7 mouse cellular contexts compared by ENCODE assay signal in genomic region chr4:117926545-117927482, GRCm38 (mm10). TPM values are rescaled to one million over a fixed set of nuclear protein-coding genes. Genes with fewer than 3 reads are reported as not detected.
A peak's percentile ranks its signal among the peaks of the same experiment; 100 is the strongest.
DNase-seq lines count a peak whose midpoint lies in the region; ATAC-seq and TF ChIP-seq lines count a peak whose summit lies in the region.

No protein-coding gene starts in this region.

- H3K4me1 ChIP-seq in spleen, adult 2 months (ENCODE audit: control insufficient read depth, insufficient read depth, insufficient read length), result peaks cover 15% of the 10 kb centered on the region
- peaks cover 1% of the 10 kb centered on the region; the same call in 1 of the 2 replicates for H3K4me1 ChIP-seq in cortical plate, adult 2 months (ENCODE audit: control insufficient read depth, insufficient read depth, low read length)
- peaks cover 42% of the 10 kb centered on the region for H3K4me1 ChIP-seq in limb, embryonic 10.5 days
- peaks cover 35% of the 10 kb centered on the region for H3K4me1 ChIP-seq in midbrain, embryonic 13.5 days (replicated peaks)
- H3K4me1 ChIP-seq in testis, adult 2 months (ENCODE audit: control insufficient read depth, insufficient read depth, low read length), result peaks cover 30% of the 10 kb centered on the region

- DNase-seq in spleen, adult 2 months (ENCODE audit: low read depth in 1 of 2, low spot score in 2 of 2), result no peak
- no peak for DNase-seq in spleen, postnatal 36 days (ENCODE audit: low spot score in 2 of 2)
- DNase-seq in heart, postnatal 10 days, result peak; percentile 37 to 43
- DNase-seq in limb, embryonic 10.5 days (ENCODE audit: low spot score), result peak; percentile 67

- H3K27me3 ChIP-seq in spleen, adult 2 months (ENCODE audit: control insufficient read depth, insufficient read depth, low read length), result peaks cover 17% of the 10 kb centered on the region
- H3K27me3 ChIP-seq in limb, embryonic 10.5 days (ENCODE audit: low read depth, poor library complexity, severe bottlenecking), result peaks cover 74% of the 10 kb centered on the region
- H3K27me3 ChIP-seq in midbrain, embryonic 13.5 days, result peaks cover 76% of the 10 kb centered on the region
- H3K27me3 ChIP-seq in testis, adult 2 months (ENCODE audit: control insufficient read depth, insufficient read depth, low read length), result no peaks in the 10 kb centered on the region

- H3K9ac ChIP-seq in midbrain, embryonic 13.5 days (replicated peaks), result peak overlapping the region; percentile 70

- ATAC-seq in midbrain, embryonic 13.5 days, result peak; percentile 82

- 6% methylated on average over 71 of the region's 71 CpGs for WGBS in spleen, adult 2 months
- WGBS in limb, embryonic 10.5 days, result 1% methylated on average over 71 of the region's 71 CpGs
- 1% methylated on average over 71 of the region's 71 CpGs for WGBS in midbrain, embryonic 13.5 days

- no peak for TF ChIP-seq POLR2A in spleen, adult 2 months (IDR thresholded peaks at IDR 0.05; ENCODE audit: low read depth, low read length)
- peak; percentile 47; the same call in 1 of the 2 replicates for TF ChIP-seq POLR2A in cortical plate, adult 2 months (IDR thresholded peaks at IDR 0.05; ENCODE audit: extremely low read depth, insufficient read depth, low read length)
- TF ChIP-seq POLR2A in testis, adult 2 months (IDR thresholded peaks at IDR 0.05; ENCODE audit: control insufficient read depth, low read depth, low read length), result no peak

- no peaks in the 10 kb centered on the region for H3K9me3 ChIP-seq in limb, embryonic 10.5 days (replicated peaks)
- H3K9me3 ChIP-seq in midbrain, embryonic 13.5 days, result no peaks in the 10 kb centered on the region

- H3K27ac ChIP-seq in spleen, adult 2 months (ENCODE audit: insufficient read depth, low read length), result no peak overlapping the region
- H3K27ac ChIP-seq in cortical plate, adult 2 months (ENCODE audit: insufficient read depth, low read length), result peak overlapping the region; percentile 29; the same call in 1 of the 2 replicates
- H3K27ac ChIP-seq in limb, embryonic 10.5 days, result peak overlapping the region; percentile 77
- H3K27ac ChIP-seq in midbrain, embryonic 13.5 days, result no peak overlapping the region
- H3K27ac ChIP-seq in testis, adult 2 months (ENCODE audit: control insufficient read depth, insufficient read depth, low read depth, low read length), result no peak overlapping the region

- TF ChIP-seq CTCF in spleen, adult 2 months (IDR thresholded peaks at IDR 0.05; ENCODE audit: extremely low read depth, insufficient read depth, insufficient read length, insufficient replicate concordance), result no peak
- no peak for TF ChIP-seq CTCF in cortical plate, adult 2 months (IDR thresholded peaks at IDR 0.05; ENCODE audit: extremely low read depth, insufficient read depth, low read length)
- no peak for TF ChIP-seq CTCF in testis, adult 2 months (IDR thresholded peaks at IDR 0.05; ENCODE audit: control insufficient read depth, insufficient read depth, insufficient replicate concordance, low read depth, low read length)

- peak overlapping the region; percentile 36; the same call in 1 of the 2 replicates for H3K4me3 ChIP-seq in spleen, adult 2 months (ENCODE audit: extremely low read depth, insufficient read depth, insufficient read length)
- H3K4me3 ChIP-seq in cortical plate, adult 2 months (ENCODE audit: insufficient read depth, low read length), result peak overlapping the region; percentile 66
- peak overlapping the region; percentile 63 for H3K4me3 ChIP-seq in limb, embryonic 10.5 days
- peak overlapping the region; percentile 50 for H3K4me3 ChIP-seq in midbrain, embryonic 13.5 days (replicated peaks)
- peak overlapping the region; percentile 60 for H3K4me3 ChIP-seq in testis, adult 2 months (ENCODE audit: control insufficient read depth, low read depth, low read length)

- H3K4me2 ChIP-seq in midbrain, embryonic 13.5 days (replicated peaks), result peak overlapping the region; percentile 88

- H3K36me3 ChIP-seq in spleen, adult 2 months (ENCODE audit: control insufficient read depth, insufficient read depth, low read length), result no peaks in the 10 kb centered on the region
- 0 out of 2 replicates have a peak, but pooled peaks cover under 1% of the 10 kb centered on the region for H3K36me3 ChIP-seq in limb, embryonic 10.5 days
- H3K36me3 ChIP-seq in midbrain, embryonic 13.5 days, result no peaks in the 10 kb centered on the region
- no peaks in the 10 kb centered on the region for H3K36me3 ChIP-seq in testis, adult 2 months (ENCODE audit: control insufficient read depth, insufficient read depth, low read length)

- intact Hi-C loops in heart, postnatal 10 days (cut with DNase I), result loop anchor here (5.0 kb wide), 1 partner anchor 105 kb away; no protein-coding TSS in a partner anchor

RNA-seq across cellular contexts. Expression of gene Artn, which starts 2.7 kb away (rescaled TPM):
- polyA plus RNA-seq in spleen, adult 2 months (2012; rRNA removed), result 0.89 and 1.2 TPM in 2 replicates
- polyA plus RNA-seq in cortical plate, adult 2 months (2012; rRNA removed), result 0.65 and 0.78 TPM in 2 replicates
- total RNA-seq in heart, postnatal 10 days (2021), result under 1 TPM; 0.22 to 0.43 TPM
- polyA plus RNA-seq in limb, embryonic 10.5 days (2016; fragmentation: Nextera tagmentation; extraction: Ambion mirVana), result 6.5 and 13.5 TPM in 2 replicates
- 0.30 TPM in 2 replicates for polyA plus RNA-seq in midbrain, embryonic 13.5 days (2015; fragmentation: Nextera tagmentation; extraction: Ambion mirVana)
- 9.0 and 10.2 TPM in 2 replicates for polyA plus RNA-seq in testis, adult 2 months (2012; rRNA removed)

RNA-seq across cellular contexts. Expression of gene Ipo13, which starts 12.0 kb away (rescaled TPM):
- polyA plus RNA-seq in spleen, adult 2 months (2012; rRNA removed), result 41.7 and 47.4 TPM in 2 replicates
- polyA plus RNA-seq in cortical plate, adult 2 months (2012; rRNA removed), result 124 and 127 TPM in 2 replicates
- 10 to 100 TPM; 50.9 to 61.5 TPM for total RNA-seq in heart, postnatal 10 days (2021)
- polyA plus RNA-seq in limb, embryonic 10.5 days (2016; fragmentation: Nextera tagmentation; extraction: Ambion mirVana), result 56.0 and 56.7 TPM in 2 replicates
- polyA plus RNA-seq in midbrain, embryonic 13.5 days (2015; fragmentation: Nextera tagmentation; extraction: Ambion mirVana), result 66.2 and 72.9 TPM in 2 replicates
- 207 and 222 TPM in 2 replicates for polyA plus RNA-seq in testis, adult 2 months (2012; rRNA removed)

RNA-seq across cellular contexts. Expression of gene Dph2, which starts 35.0 kb away (rescaled TPM):
- polyA plus RNA-seq in spleen, adult 2 months (2012; rRNA removed), result 20.9 and 26.4 TPM in 2 replicates
- 13.8 and 14.4 TPM in 2 replicates for polyA plus RNA-seq in cortical plate, adult 2 months (2012; rRNA removed)
- total RNA-seq in heart, postnatal 10 days (2021), result 1 to 10 TPM; 2.8 to 4.8 TPM
- 22.7 and 25.1 TPM in 2 replicates for polyA plus RNA-seq in limb, embryonic 10.5 days (2016; fragmentation: Nextera tagmentation; extraction: Ambion mirVana)
- 26.0 and 26.1 TPM in 2 replicates for polyA plus RNA-seq in midbrain, embryonic 13.5 days (2015; fragmentation: Nextera tagmentation; extraction: Ambion mirVana)
- polyA plus RNA-seq in testis, adult 2 months (2012; rRNA removed), result 6.6 and 8.2 TPM in 2 replicates

RNA-seq across cellular contexts. Expression of gene Atp6v0b, which starts 39.7 kb away (rescaled TPM):
- polyA plus RNA-seq in spleen, adult 2 months (2012; rRNA removed), result 382 and 485 TPM in 2 replicates
- 800 and 801 TPM in 2 replicates for polyA plus RNA-seq in cortical plate, adult 2 months (2012; rRNA removed)
- total RNA-seq in heart, postnatal 10 days (2021), result 100 to 1,000 TPM; 133 to 134 TPM
- polyA plus RNA-seq in limb, embryonic 10.5 days (2016; fragmentation: Nextera tagmentation; extraction: Ambion mirVana), result 143 and 147 TPM in 2 replicates
- 458 and 469 TPM in 2 replicates for polyA plus RNA-seq in midbrain, embryonic 13.5 days (2015; fragmentation: Nextera tagmentation; extraction: Ambion mirVana)
- 214 and 232 TPM in 2 replicates for polyA plus RNA-seq in testis, adult 2 months (2012; rRNA removed)

RNA-seq across cellular contexts. Expression of gene B4galt2, which starts 43.5 kb away (rescaled TPM):
- 6.5 and 7.6 TPM in 2 replicates for polyA plus RNA-seq in spleen, adult 2 months (2012; rRNA removed)
- 119 and 122 TPM in 2 replicates for polyA plus RNA-seq in cortical plate, adult 2 months (2012; rRNA removed)
- total RNA-seq in heart, postnatal 10 days (2021), result 10 to 100 TPM; 13.7 to 15.6 TPM
- polyA plus RNA-seq in limb, embryonic 10.5 days (2016; fragmentation: Nextera tagmentation; extraction: Ambion mirVana), result 22.8 and 26.2 TPM in 2 replicates
- polyA plus RNA-seq in midbrain, embryonic 13.5 days (2015; fragmentation: Nextera tagmentation; extraction: Ambion mirVana), result 42.7 and 42.8 TPM in 2 replicates
- 28.5 and 33.1 TPM in 2 replicates for polyA plus RNA-seq in testis, adult 2 months (2012; rRNA removed)

Comparison
In these comparisons a context has a peak if more than half of its experiments do, and no peak if none do; other contexts are left out.
1. DNase-seq: peak in heart, postnatal 10 days (2 of 2) and limb, embryonic 10.5 days (single experiment); none in spleen, adult 2 months (0 of 2) and spleen, postnatal 36 days (0 of 2).
2. H3K27ac ChIP-seq: peak in cortical plate, adult 2 months (single experiment) and limb, embryonic 10.5 days (single experiment); none in spleen, adult 2 months (single experiment), midbrain, embryonic 13.5 days (single experiment) and testis, adult 2 months (single experiment).
3. Peak in every context shown above with its lines, with median percentiles within 50 percentile points of each other: H3K4me3 ChIP-seq.